Mouse (Mus musculus) cortical plate, adult 2 months (tissue): ENCODE data around the gene Tbc1d22a.

Source experiments
- CTCF ChIP-seq: fragments of 200-500 bp; IDR thresholded peaks from 2 replicates; pipeline ENCODE4 v1.5.1; 2011; ENCODE audit warnings: mild to moderate bottlenecking, control low read depth, low read length; ENCODE audit not compliant: insufficient read depth; ENCODE audit errors: extremely low read depth
- POLR2A ChIP-seq: fragments of 200-500 bp; IDR thresholded peaks from 2 replicates; pipeline ENCODE4 v1.6.1; 2011; ENCODE audit warnings: mild to moderate bottlenecking, low read length, control low read depth; ENCODE audit not compliant: insufficient read depth; ENCODE audit errors: extremely low read depth

DNA sequence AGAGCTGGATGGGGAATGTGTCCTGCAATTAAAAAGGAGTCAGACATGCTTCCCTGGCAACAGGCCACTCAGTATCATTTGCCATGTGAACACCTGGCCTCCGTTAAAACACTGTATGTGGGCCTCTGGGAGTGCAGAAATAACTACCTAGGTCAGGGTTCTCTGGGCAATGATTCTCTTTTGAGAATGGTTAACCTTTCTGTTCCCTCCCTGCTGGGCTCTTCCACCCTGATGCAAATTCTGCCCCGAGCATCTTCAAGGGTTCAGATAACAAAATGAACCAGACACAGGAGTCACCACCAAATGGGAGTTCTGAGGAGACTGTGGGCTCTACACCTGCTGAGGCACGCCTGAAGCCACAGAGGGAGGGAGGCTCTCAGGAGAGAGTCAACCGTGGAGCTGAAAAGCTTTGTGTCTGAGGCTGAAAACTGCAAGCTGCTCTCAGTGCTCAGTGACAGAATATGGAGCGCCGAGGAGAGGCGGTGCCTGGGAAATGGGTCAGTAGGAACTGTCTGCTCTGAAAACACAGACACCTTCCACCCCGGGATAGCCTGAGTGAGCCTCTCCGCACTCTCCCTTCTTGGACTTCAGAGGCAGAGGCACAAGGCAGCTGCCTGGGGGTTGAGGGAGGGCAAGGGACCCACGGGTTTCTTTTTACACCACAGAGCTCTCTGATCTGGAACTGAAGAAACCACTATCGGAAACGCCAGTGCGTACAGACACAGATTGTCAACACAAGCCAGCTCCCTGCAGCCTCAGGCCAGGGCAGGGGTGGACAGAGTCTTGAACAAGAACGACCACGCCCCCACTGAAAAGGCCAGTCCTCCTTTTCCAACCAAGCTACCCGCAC, 40.9 kb upstream of the Tbc1d22a start:
- no peak for TF ChIP-seq POLR2A
- no peak for TF ChIP-seq CTCF
